Mouse (Mus musculus) heart, adult 18-20 months (tissue): ENCODE measurements around the gene Efl1. TPM values are rescaled to one million over a fixed set of nuclear protein-coding genes. Genes with fewer than 3 reads are reported as not detected.
"Not testable (repeated sequence)": the region's sequence is repeated elsewhere in the genome, so short reads cannot be mapped to it uniquely, and the experiment has no call there.

Source experiments
- DNase-seq, 2 experiments: peaks; one replicate each; pipeline ENCODE4 v3.0.0; 2021 to 2022; ENCODE audit warnings: mixed read lengths in 1 of 2
- total RNA-seq, 2 experiments: library from RNA; stranded (reverse); gene quantifications; 2 replicates each; pipeline ENCODE4 v1.2.3; 2021

Efl1 gene
- total RNA-seq, 2 experiments from 2014 or later = 8.6 to 10.6 TPM

GRCm38 (mm10) chr7:82758521-82758920 lies 110.1 kb downstream of the Efl1 start:
- no peak for DNase-seq

- DNase-seq = no peak
Observed at GRCm38 (mm10) chr7:82759091-82759490, 110.7 kb downstream of the Efl1 start.

GRCm38 (mm10) chr7:82764951-82765350 lies 116.5 kb downstream of the Efl1 start:
- no peak for DNase-seq

GRCm38 (mm10) chr7:82766623-82767022 lies 118.2 kb downstream of the Efl1 start:
- DNase-seq = no peak

- DNase-seq = no peak
Observed at GRCm38 (mm10) chr7:82770207-82770606, 121.8 kb downstream of the Efl1 start.

- not testable (repeated sequence) for DNase-seq
Observed at GRCm38 (mm10) chr7:82770957-82771660, 122.7 kb downstream of the Efl1 start.

GRCm38 (mm10) chr7:82771661-82772021 lies 123.2 kb downstream of the Efl1 start:
- not testable (repeated sequence) for DNase-seq

GRCm38 (mm10) chr7:82772481-82772880 lies 124.1 kb downstream of the Efl1 start:
- no peak for DNase-seq

GRCm38 (mm10) chr7:82773150-82773549 lies 124.7 kb downstream of the Efl1 start:
- DNase-seq = no peak

GRCm38 (mm10) chr7:82773884-82774283 lies 125.5 kb downstream of the Efl1 start:
- no peak for DNase-seq

- DNase-seq = no peak
Observed at GRCm38 (mm10) chr7:82775090-82775489, 126.7 kb downstream of the Efl1 start.

- no peak for DNase-seq
Observed at GRCm38 (mm10) chr7:82783071-82783470, 134.7 kb downstream of the Efl1 start.

GRCm38 (mm10) chr7:82783693-82784092 lies 135.3 kb downstream of the Efl1 start:
- DNase-seq = no peak

GRCm38 (mm10) chr7:82785335-82785934 lies 137.0 kb downstream of the Efl1 start:
- DNase-seq = no peak

- DNase-seq = peak; percentile 48 to 64
Observed at GRCm38 (mm10) chr7:82785970-82786647, 137.7 kb downstream of the Efl1 start.

- no peak for DNase-seq
Observed at GRCm38 (mm10) chr7:82792644-82793043, 144.2 kb downstream of the Efl1 start.

- no peak for DNase-seq
Observed at GRCm38 (mm10) chr7:82793111-82793510, 144.7 kb downstream of the Efl1 start.

GRCm38 (mm10) chr7:82794542-82794941 lies 146.1 kb downstream of the Efl1 start:
- DNase-seq = no peak

- DNase-seq = no peak
Observed at GRCm38 (mm10) chr7:82802206-82802605, 153.8 kb downstream of the Efl1 start.

- no peak for DNase-seq
Observed at GRCm38 (mm10) chr7:82808257-82808656, 159.8 kb downstream of the Efl1 start.

- no peak for DNase-seq
Observed at GRCm38 (mm10) chr7:82809126-82809525, 160.7 kb downstream of the Efl1 start.

- DNase-seq = no peak
Observed at GRCm38 (mm10) chr7:82810799-82811139, 162.4 kb downstream of the Efl1 start.

- DNase-seq = no peak
Observed at GRCm38 (mm10) chr7:82811140-82811851, 162.9 kb downstream of the Efl1 start.
